Mouse (Mus musculus) cerebellum, adult 2 months (tissue): Measurements from ENCODE around the gene Cab39l. TPM values are rescaled to one million over a fixed set of nuclear protein-coding genes. Genes with fewer than 3 reads are reported as not detected.

Experiments
- DNase-seq, 2 experiments: peaks; one replicate each; pipeline ENCODE4 v3.0.0; 2021
- H3K27ac ChIP-seq: fragments of 200-500 bp; 2 replicates; pipeline ENCODE4 v1.5.1; 2012; ENCODE audit warnings: low read length, control low read depth, inconsistent platforms; ENCODE audit not compliant: insufficient read depth
- H3K27me3 ChIP-seq: fragments of 200-500 bp; 2 replicates; pipeline ENCODE4 v1.6.1; 2012; ENCODE audit warnings: inconsistent platforms, mild to moderate bottlenecking, low read length, moderate library complexity; ENCODE audit not compliant: control insufficient read depth, insufficient read depth
- H3K4me1 ChIP-seq: fragments of 200-500 bp; 2 replicates; pipeline ENCODE4 v1.6.1; 2011; ENCODE audit warnings: low read length; ENCODE audit not compliant: control insufficient read depth, insufficient read depth
- H3K4me3 ChIP-seq: fragments of 200-500 bp; replicated peaks from 2 replicates; pipeline ENCODE3; 2011; ENCODE audit warnings: mild to moderate bottlenecking, low read depth, low read length, control low read depth; ENCODE audit not compliant: insufficient read depth
- CTCF ChIP-seq: fragments of 200-500 bp; IDR thresholded peaks from 2 replicates; pipeline ENCODE4 v1.5.1; 2011; ENCODE audit warnings: low read depth, mild to moderate bottlenecking, control low read depth, low read length, moderate library complexity, borderline replicate concordance; ENCODE audit not compliant: insufficient read depth
- POLR2A ChIP-seq: fragments of 200-500 bp; IDR thresholded peaks from 2 replicates; pipeline ENCODE4 v1.6.1; 2011; ENCODE audit warnings: low read length, control low read depth, borderline replicate concordance; ENCODE audit not compliant: insufficient read depth
- WGBS: fragments of 180-500 bp; shearing (Covaris S2); methylation state at CpG from one replicate; pipeline ENCODE4 v1.1.7; 2018; 5-methylcytosine and 5-hydroxymethylcytosine counted together
- polyA plus RNA-seq: library from polyadenylated mRNA; depleted of rRNA; stranded (reverse); fragments of >200 nt; gene quantifications from 2 replicates; pipeline ENCODE4 v1.2.3, GENCODE M21; 2012

The Cab39l gene
- polyA plus RNA-seq, 1 experiment, result 24.6 TPM

GRCm38 (mm10) chr14:59554025-59554424 is 113.3 kb downstream of the Cab39l start:
- H3K4me3 ChIP-seq, result no peak overlapping the region
- no peaks in the 10 kb centered on the region for H3K4me1 ChIP-seq
- 70% methylated on average over 5 of the region's 5 CpGs for WGBS
- DNase-seq, result no peak
- H3K27me3 ChIP-seq, result no peaks in the 10 kb centered on the region
- TF ChIP-seq CTCF (no peak), POLR2A (no peak)
- H3K27ac ChIP-seq, result no peak overlapping the region

- no peak for TF ChIP-seq CTCF
- TF ChIP-seq POLR2A, result no peak
- DNase-seq, result no peak
- WGBS, result 94% methylated on average over 8 of the region's 8 CpGs
- Histone ChIP-seq H3K27me3 (no peaks in the 10 kb centered on the region), H3K4me1 (no peaks in the 10 kb centered on the region), H3K27ac (no peak overlapping the region), H3K4me3 (no peak overlapping the region)
These were observed 114.2 kb downstream of the Cab39l start for GRCm38 (mm10) chr14:59555018-59555417.

- Histone ChIP-seq H3K27ac (no peak overlapping the region), H3K4me3 (no peak overlapping the region), H3K27me3 (no peaks in the 10 kb centered on the region), H3K4me1 (no peaks in the 10 kb centered on the region)
- DNase-seq, result peak; percentile 48 to 60
- TF ChIP-seq CTCF, result peak; percentile 66; the same call in 1 of the 2 replicates
- TF ChIP-seq POLR2A, result no peak
- 47% methylated on average over 13 of the region's 13 CpGs for WGBS
These were observed 115.3 kb downstream of the Cab39l start for GRCm38 (mm10) chr14:59555928-59556531.

GRCm38 (mm10) chr14:59557071-59557470 is 116.3 kb downstream of the Cab39l start:
- no peaks in the 10 kb centered on the region for H3K4me1 ChIP-seq
- H3K27me3 ChIP-seq, result no peaks in the 10 kb centered on the region
- H3K4me3 ChIP-seq, result no peak overlapping the region
- DNase-seq, result no peak
- 59% methylated on average over 4 of the region's 4 CpGs for WGBS
- H3K27ac ChIP-seq, result no peak overlapping the region
- TF ChIP-seq POLR2A (no peak), CTCF (no peak)

GRCm38 (mm10) chr14:59557886-59558285 is 117.1 kb downstream of the Cab39l start:
- TF ChIP-seq CTCF (no peak), POLR2A (no peak)
- DNase-seq, result no peak
- H3K4me3 ChIP-seq, result no peak overlapping the region
- no peaks in the 10 kb centered on the region for H3K4me1 ChIP-seq
- no peak overlapping the region for H3K27ac ChIP-seq
- WGBS, result 24% methylated on average over 1 of the region's 1 CpGs
- no peaks in the 10 kb centered on the region for H3K27me3 ChIP-seq

GRCm38 (mm10) chr14:59566756-59567155 is 126.0 kb downstream of the Cab39l start:
- no peak for DNase-seq
- no peak overlapping the region for H3K4me3 ChIP-seq
- no peak overlapping the region for H3K27ac ChIP-seq
- H3K27me3 ChIP-seq, result no peaks in the 10 kb centered on the region
- TF ChIP-seq CTCF, result no peak
- no peak for TF ChIP-seq POLR2A
- WGBS, result 87% methylated on average over 6 of the region's 6 CpGs
- no peaks in the 10 kb centered on the region for H3K4me1 ChIP-seq

GRCm38 (mm10) chr14:59576385-59576784 is 135.6 kb downstream of the Cab39l start:
- Histone ChIP-seq H3K4me3 (no peak overlapping the region), H3K4me1 (no peaks in the 10 kb centered on the region), H3K27me3 (no peaks in the 10 kb centered on the region), H3K27ac (no peak overlapping the region)
- no peak for DNase-seq
- TF ChIP-seq POLR2A, result no peak
- TF ChIP-seq CTCF, result no peak
- 91% methylated on average over 5 of the region's 5 CpGs for WGBS

- Histone ChIP-seq H3K27me3 (no peaks in the 10 kb centered on the region), H3K27ac (no peak overlapping the region), H3K4me3 (no peak overlapping the region), H3K4me1 (no peaks in the 10 kb centered on the region)
- TF ChIP-seq POLR2A (no peak), CTCF (no peak)
- peak in 1 of 2 experiments; percentile 19 for DNase-seq
- WGBS, result 71% methylated on average over 1 of the region's 1 CpGs
These were observed 149.8 kb downstream of the Cab39l start for GRCm38 (mm10) chr14:59590614-59591013.
